Mouse (Mus musculus) CD4-positive naive resting alpha-beta T cell, adult 57 days (primary cell): Measurements from ENCODE around the gene Zfyve9. TPM values are rescaled to one million over a fixed set of nuclear protein-coding genes. Genes with fewer than 3 reads are reported as not detected.

ENCODE experiments used
- total RNA-seq: library from RNA; stranded (reverse); gene quantifications from one replicate; pipeline ENCODE4 v1.2.4, GENCODE M21; 2023

The Zfyve9 gene
- total RNA-seq: 0.30 TPM

DNA sequence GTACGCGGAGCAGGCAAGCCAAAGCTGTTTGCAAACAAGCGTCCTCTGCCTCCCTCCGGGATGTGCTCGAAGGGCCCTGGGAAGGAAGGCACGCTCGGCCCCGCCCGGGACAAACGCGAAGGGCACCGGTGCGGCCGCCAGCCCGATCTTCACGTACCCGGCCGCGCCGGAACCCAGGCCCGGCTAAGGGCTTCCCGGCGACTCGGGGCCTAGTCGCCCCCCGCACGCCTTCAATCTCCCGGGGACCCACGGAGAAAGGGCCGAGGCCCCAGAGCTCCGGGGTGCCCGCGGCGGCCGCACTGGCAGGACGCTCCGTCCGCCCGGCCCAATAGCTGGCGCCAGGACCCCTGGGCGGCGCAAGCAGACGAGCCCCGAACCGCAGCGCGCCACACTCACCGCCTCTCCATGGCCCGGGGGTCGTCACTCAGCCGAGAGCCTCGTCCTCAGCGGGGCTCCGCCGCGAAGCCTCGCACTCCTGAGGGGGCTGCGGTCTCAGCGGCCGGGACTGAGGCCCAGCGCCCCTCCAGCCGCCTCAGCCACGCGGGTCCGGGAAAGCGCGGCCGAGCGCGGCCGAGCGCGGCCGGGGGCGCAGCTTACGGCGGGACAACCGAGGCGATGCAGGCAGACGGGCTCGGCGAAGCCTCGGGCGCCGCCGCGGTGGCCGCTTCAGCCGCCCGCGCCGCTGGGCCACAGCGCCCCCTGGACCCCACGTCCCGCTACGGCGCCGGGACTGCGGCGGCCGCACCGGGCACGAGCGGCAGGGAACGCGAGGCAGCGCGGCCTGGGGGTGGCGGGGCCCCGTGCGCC is at the start of gene Zfyve9:
Gene Zfyve9, minus strand, starts transcription at position 742 of the 807 bp plus-strand sequence.

GRCm38 (mm10) chr4:108719349-108719748 is 61.2 kb downstream of the Zfyve9 start, which contains the start of gene 3110021N24Rik:
Gene 3110021N24Rik, plus strand, starts transcription at chr4:108719649.

DNA sequence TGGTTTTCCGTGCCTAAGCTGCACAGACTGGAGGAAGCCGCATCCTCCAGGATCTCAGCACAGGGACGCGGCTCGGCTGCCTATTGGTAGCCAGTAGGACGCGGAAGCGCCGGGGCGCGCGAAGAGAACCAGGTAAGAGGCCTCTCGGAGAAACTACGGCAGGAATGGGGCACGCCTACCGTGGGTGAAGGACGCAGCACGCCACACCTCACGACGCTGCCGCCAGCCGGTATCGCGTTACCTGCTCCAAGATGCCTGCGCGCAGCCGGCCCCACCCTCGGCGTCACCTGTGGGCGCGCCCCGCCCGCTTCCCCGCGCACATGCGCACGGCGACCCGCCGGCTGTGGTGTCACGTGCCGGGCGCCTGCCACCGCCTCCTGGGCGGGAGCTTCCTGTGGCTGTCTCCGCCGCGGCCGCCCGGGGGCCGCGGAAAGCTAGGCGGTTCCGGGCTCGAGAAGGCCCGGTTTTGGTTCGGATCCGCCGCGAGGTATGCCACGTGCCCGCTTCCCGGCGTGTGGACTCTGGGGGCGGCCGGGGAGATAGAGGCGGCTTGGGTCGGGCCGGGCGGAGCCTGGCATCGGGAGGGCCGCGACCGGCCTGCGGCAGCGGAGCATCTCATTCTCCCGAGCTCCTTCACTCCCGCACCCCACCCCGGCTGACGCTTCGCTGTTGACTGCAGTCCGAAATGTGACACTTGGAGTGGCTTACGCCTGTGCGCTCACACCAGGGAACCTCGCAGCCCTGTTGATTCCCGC is 160.8 kb downstream of the Zfyve9 start, which contains the start of gene Cc2d1b:
Gene Cc2d1b, plus strand, starts transcription at position 354 of the 755 bp plus-strand sequence.

Other genes starting within 250 kb of the Zfyve9 start
- 51.9 TPM for gene Prpf38a, start 201.5 kb downstream of the Zfyve9 start, total RNA-seq
- 2.7 TPM for gene Orc1, start 201.4 kb downstream of the Zfyve9 start, total RNA-seq
- 117 TPM for gene Cc2d1b, start 160.9 kb downstream of the Zfyve9 start, total RNA-seq
- not detected for gene 3110021N24Rik, start 61.1 kb downstream of the Zfyve9 start, total RNA-seq
- 58.6 TPM for gene Btf3l4, start 52.8 kb upstream of the Zfyve9 start, total RNA-seq
- 25.5 TPM for gene Txndc12, start 53.8 kb upstream of the Zfyve9 start, total RNA-seq
- gene Kti12, start 67.0 kb upstream of the Zfyve9 start, total RNA-seq: 42.0 TPM
- not detected for gene A730015C16Rik, start 67.8 kb upstream of the Zfyve9 start, total RNA-seq
- not detected for gene Rab3b, start 98.3 kb upstream of the Zfyve9 start, total RNA-seq
- gene Nrd1, start 219.9 kb upstream of the Zfyve9 start, total RNA-seq: 188 TPM